20 mouse cellular contexts compared by ENCODE assay signal in genomic region chr16:29808851-29809250, GRCm38 (mm10).
DNase-seq lines count a peak whose midpoint lies in the region; ATAC-seq and TF ChIP-seq lines count a peak whose summit lies in the region.
"Had no signal": no experiment of that assay in that cellular context is flagged by ENCODE, and none has a peak within 500 bp of the region (broad histone marks: within the 10 kb centered on the region; RNA-seq: fewer than 3 reads in every experiment).

No protein-coding gene starts in this region.

- no peaks in the 10 kb centered on the region for H3K9me3 ChIP-seq in forebrain, embryonic 13.5 days (replicated peaks)
- H3K9me3 ChIP-seq in forebrain, postnatal 0 days (ENCODE audit: low read length) = no peaks in the 10 kb centered on the region
- H3K9me3 ChIP-seq in hindbrain, embryonic 13.5 days = no peaks in the 10 kb centered on the region
- H3K9me3 ChIP-seq in hindbrain, postnatal 0 days (ENCODE audit: low read length) = no peaks in the 10 kb centered on the region
- no peaks in the 10 kb centered on the region for H3K9me3 ChIP-seq in neural tube, embryonic 12.5 days
- H3K9me3 ChIP-seq: embryonic facial prominence, embryonic 12.5 days; midbrain, embryonic 12.5 days had no signal

- 68% methylated on average over 4 of the region's 4 CpGs for WGBS in forebrain, embryonic 13.5 days
- 56% methylated on average over 4 of the region's 4 CpGs for WGBS in forebrain, postnatal 0 days
- WGBS in hindbrain, embryonic 13.5 days = 44% methylated on average over 4 of the region's 4 CpGs
- WGBS in hindbrain, postnatal 0 days = 46% methylated on average over 4 of the region's 4 CpGs
- 54% methylated on average over 4 of the region's 4 CpGs for WGBS in neural tube, embryonic 12.5 days

- no peak for DNase-seq in forebrain, postnatal 0 days
- no peak for DNase-seq in hindbrain, postnatal 0 days (ENCODE audit: low spot score)
- DNase-seq in neural tube, embryonic 10.5 days (ENCODE audit: extremely low spot score, low spot score) = no peak
- DNase-seq in retina, embryonic 14.5 days (ENCODE audit: low spot score) = peak; percentile 26
- DNase-seq in adrenal gland, postnatal 36 days = no peak
- DNase-seq: adrenal gland, adult 2 months; cerebellum, adult 9-11 months; gastrocnemius, postnatal 10 days; heart, adult 2 months; heart, postnatal 4 days; kidney, adult 11 months; thymus, adult 2 months had no signal

- no peaks in the 10 kb centered on the region for H3K36me3 ChIP-seq in forebrain, embryonic 13.5 days (ENCODE audit: poor library complexity, severe bottlenecking)
- no peaks in the 10 kb centered on the region for H3K36me3 ChIP-seq in forebrain, postnatal 0 days (ENCODE audit: insufficient read depth)
- H3K36me3 ChIP-seq in hindbrain, embryonic 13.5 days = no peaks in the 10 kb centered on the region
- no peaks in the 10 kb centered on the region for H3K36me3 ChIP-seq in hindbrain, postnatal 0 days (ENCODE audit: insufficient read depth, low read length)
- H3K36me3 ChIP-seq in neural tube, embryonic 12.5 days = no peaks in the 10 kb centered on the region
- H3K36me3 ChIP-seq: embryonic facial prominence, embryonic 12.5 days; midbrain, embryonic 12.5 days had no signal

- H3K27me3 ChIP-seq in forebrain, embryonic 13.5 days = no peaks in the 10 kb centered on the region
- no peaks in the 10 kb centered on the region for H3K27me3 ChIP-seq in forebrain, postnatal 0 days (ENCODE audit: insufficient read depth, low read length)
- H3K27me3 ChIP-seq in hindbrain, embryonic 13.5 days = peaks cover 63% of the 10 kb centered on the region
- peaks cover 8% of the 10 kb centered on the region; the same call in 1 of the 2 replicates for H3K27me3 ChIP-seq in hindbrain, postnatal 0 days (ENCODE audit: insufficient read depth, low read length)
- 0 out of 2 replicates have a peak, but pooled peaks cover 16% of the 10 kb centered on the region for H3K27me3 ChIP-seq in neural tube, embryonic 12.5 days (replicated peaks)

- no peak overlapping the region for H3K4me3 ChIP-seq in forebrain, embryonic 13.5 days
- H3K4me3 ChIP-seq in forebrain, postnatal 0 days (ENCODE audit: low read depth, low read length) = no peak overlapping the region
- H3K4me3 ChIP-seq in hindbrain, embryonic 13.5 days = no peak overlapping the region
- H3K4me3 ChIP-seq in hindbrain, postnatal 0 days (ENCODE audit: low read length) = no peak overlapping the region
- no peak overlapping the region for H3K4me3 ChIP-seq in neural tube, embryonic 12.5 days
- H3K4me3 ChIP-seq: embryonic facial prominence, embryonic 12.5 days; erythroblast, embryonic 14.5 days; heart, adult 2 months; midbrain, embryonic 12.5 days had no signal

- H3K4me2 ChIP-seq in forebrain, embryonic 13.5 days = no peak overlapping the region
- H3K4me2 ChIP-seq in forebrain, postnatal 0 days (ENCODE audit: low read depth) = no peak overlapping the region
- no peak overlapping the region for H3K4me2 ChIP-seq in hindbrain, embryonic 13.5 days
- no peak overlapping the region for H3K4me2 ChIP-seq in hindbrain, postnatal 0 days (ENCODE audit: low read depth, low read length)
- no peak overlapping the region for H3K4me2 ChIP-seq in neural tube, embryonic 12.5 days (replicated peaks)
- H3K4me2 ChIP-seq: embryonic facial prominence, embryonic 12.5 days; midbrain, embryonic 12.5 days had no signal

- no peak overlapping the region for H3K9ac ChIP-seq in forebrain, embryonic 13.5 days
- no peak overlapping the region for H3K9ac ChIP-seq in forebrain, postnatal 0 days
- no peak overlapping the region for H3K9ac ChIP-seq in hindbrain, embryonic 13.5 days
- H3K9ac ChIP-seq in hindbrain, postnatal 0 days (replicated peaks; ENCODE audit: low read length) = no peak overlapping the region
- no peak overlapping the region for H3K9ac ChIP-seq in neural tube, embryonic 12.5 days
- H3K9ac ChIP-seq: embryonic facial prominence, embryonic 12.5 days; liver, embryonic 14.5 days; midbrain, embryonic 12.5 days had no signal

- no peak overlapping the region for H3K27ac ChIP-seq in forebrain, embryonic 13.5 days
- no peak overlapping the region for H3K27ac ChIP-seq in forebrain, postnatal 0 days (ENCODE audit: low read depth, low read length)
- H3K27ac ChIP-seq in hindbrain, embryonic 13.5 days = no peak overlapping the region
- no peak overlapping the region for H3K27ac ChIP-seq in hindbrain, postnatal 0 days
- no peak overlapping the region for H3K27ac ChIP-seq in neural tube, embryonic 12.5 days
- H3K27ac ChIP-seq: heart, adult 2 months; liver, embryonic 14.5 days; macrophage; midbrain, embryonic 12.5 days had no signal

- peaks cover 10% of the 10 kb centered on the region for H3K4me1 ChIP-seq in forebrain, embryonic 13.5 days
- H3K4me1 ChIP-seq in forebrain, postnatal 0 days (ENCODE audit: insufficient read depth) = peaks cover 8% of the 10 kb centered on the region
- peaks cover 20% of the 10 kb centered on the region for H3K4me1 ChIP-seq in hindbrain, embryonic 13.5 days (replicated peaks)
- peaks cover 9% of the 10 kb centered on the region for H3K4me1 ChIP-seq in hindbrain, postnatal 0 days (ENCODE audit: insufficient read depth, low read length)
- peaks cover 14% of the 10 kb centered on the region for H3K4me1 ChIP-seq in neural tube, embryonic 12.5 days

- peak; percentile 37; the same call in 1 of the 2 replicates for ATAC-seq in forebrain, embryonic 13.5 days
- no peak for ATAC-seq in forebrain, postnatal 0 days
- ATAC-seq in hindbrain, embryonic 13.5 days (ENCODE audit: low FRiP score) = peak; percentile 70
- no peak for ATAC-seq in hindbrain, postnatal 0 days
- ATAC-seq in neural tube, embryonic 12.5 days (ENCODE audit: low FRiP score, low read depth) = peak; percentile 33; the same call in 1 of the 2 replicates

- no peak for TF ChIP-seq CTCF in forebrain, postnatal 0 days (IDR thresholded peaks at IDR 0.05; ENCODE audit: low read depth)
- no peak for TF ChIP-seq CTCF in hindbrain, postnatal 0 days (IDR thresholded peaks at IDR 0.05; ENCODE audit: low read depth)

Comparison
In these comparisons a context has a peak if more than half of its experiments do, and no peak if none do; other contexts are left out.
1. ATAC-seq: peak in forebrain, embryonic 13.5 days (single experiment), hindbrain, embryonic 13.5 days (single experiment) and neural tube, embryonic 12.5 days (single experiment); none in forebrain, postnatal 0 days (single experiment) and hindbrain, postnatal 0 days (single experiment).